Mouse (Mus musculus): Measurements from ENCODE around the gene Lsm14b.

Lsm14b gene

GRCm38 (mm10) chr2:180053001-180053400 is 28.2 kb downstream of the Lsm14b start:
- DNase-seq (ENCODE audit: low spot score in 2 of 2), result no peak

DNA sequence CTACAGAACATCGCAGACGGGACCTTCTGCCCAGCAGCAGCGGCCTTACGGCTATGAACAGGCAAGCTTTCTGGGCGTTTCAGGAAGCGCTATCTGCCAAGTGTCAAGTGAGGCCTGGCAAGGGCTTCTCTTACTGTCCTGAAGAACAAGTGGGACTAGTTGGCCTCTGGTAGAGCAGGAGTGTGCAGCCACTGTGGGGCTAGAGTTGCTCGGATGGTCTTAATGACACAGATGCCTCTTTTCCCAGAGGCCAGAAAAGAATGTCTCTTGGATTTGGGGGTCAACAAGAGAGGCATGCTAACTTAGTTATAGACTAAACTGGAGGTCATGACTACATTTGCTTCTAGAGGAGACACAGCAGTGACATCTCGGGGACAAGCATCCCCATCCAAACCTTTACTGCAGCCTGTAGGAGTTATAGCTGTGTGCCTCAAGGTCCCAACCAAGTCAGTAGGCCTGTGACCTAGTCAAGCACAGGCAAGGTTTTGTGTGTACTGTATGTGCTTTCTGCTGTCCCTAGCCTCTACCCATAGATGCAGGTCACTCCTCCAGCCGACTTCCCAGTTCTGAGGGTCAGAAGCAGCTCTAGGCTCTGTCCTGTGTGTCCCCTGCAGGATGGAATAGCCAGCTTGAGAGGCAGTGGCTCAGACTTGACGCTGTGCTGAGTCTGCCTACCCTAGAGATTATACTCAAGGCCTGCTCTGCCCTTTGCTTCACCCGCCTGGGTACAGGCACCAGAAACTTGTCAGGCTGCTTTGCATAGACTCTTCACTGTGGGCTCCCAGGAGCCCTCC is 38.7 kb downstream of the Lsm14b start:
- DNase-seq (ENCODE audit: low spot score in 2 of 2), result no peak

- DNase-seq (ENCODE audit: low spot score in 2 of 2), result no peak
Measured at GRCm38 (mm10) chr2:180069770-180070480, 45.1 kb downstream of the Lsm14b start.

GRCm38 (mm10) chr2:180070481-180071453 is 46.0 kb downstream of the Lsm14b start, which contains the start of gene Mtg2:
Gene Mtg2, plus strand, starts transcription at chr2:180070588.
- peak; percentile 87 to 90 for DNase-seq (ENCODE audit: low spot score in 2 of 2)

- DNase-seq (ENCODE audit: low spot score in 2 of 2), result no peak
Measured at GRCm38 (mm10) chr2:180071671-180072070, 46.9 kb downstream of the Lsm14b start.

DNA sequence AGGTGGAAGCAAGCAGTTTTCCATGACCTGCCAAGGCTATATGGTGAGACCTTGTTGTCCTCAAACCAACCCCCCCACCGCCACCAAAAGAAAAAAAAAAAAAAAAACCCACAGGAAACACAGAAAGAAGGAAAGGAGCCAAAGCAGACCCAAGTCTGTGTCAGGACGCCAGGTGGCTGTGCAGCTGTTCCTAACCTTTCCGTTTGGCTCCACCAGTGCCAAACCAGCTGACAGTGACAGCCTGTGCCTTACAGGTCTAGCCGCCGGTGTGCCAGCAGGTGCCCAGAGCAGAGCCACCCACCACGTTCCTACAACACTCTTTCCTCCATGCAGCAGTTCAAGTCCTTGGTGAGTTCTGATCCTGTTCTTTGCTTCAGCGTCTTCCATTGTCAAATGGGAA is 48.1 kb downstream of the Lsm14b start:
- no peak for DNase-seq (ENCODE audit: low spot score in 2 of 2)

- DNase-seq (ENCODE audit: low spot score in 2 of 2), result no peak
Measured at GRCm38 (mm10) chr2:180077622-180078021, 52.8 kb downstream of the Lsm14b start.

- DNase-seq (ENCODE audit: low spot score in 2 of 2), result no peak
Measured at GRCm38 (mm10) chr2:180080680-180081079, 55.9 kb downstream of the Lsm14b start.

GRCm38 (mm10) chr2:180083063-180083462 is 58.3 kb downstream of the Lsm14b start:
- no peak for DNase-seq (ENCODE audit: low spot score in 2 of 2)

DNA sequence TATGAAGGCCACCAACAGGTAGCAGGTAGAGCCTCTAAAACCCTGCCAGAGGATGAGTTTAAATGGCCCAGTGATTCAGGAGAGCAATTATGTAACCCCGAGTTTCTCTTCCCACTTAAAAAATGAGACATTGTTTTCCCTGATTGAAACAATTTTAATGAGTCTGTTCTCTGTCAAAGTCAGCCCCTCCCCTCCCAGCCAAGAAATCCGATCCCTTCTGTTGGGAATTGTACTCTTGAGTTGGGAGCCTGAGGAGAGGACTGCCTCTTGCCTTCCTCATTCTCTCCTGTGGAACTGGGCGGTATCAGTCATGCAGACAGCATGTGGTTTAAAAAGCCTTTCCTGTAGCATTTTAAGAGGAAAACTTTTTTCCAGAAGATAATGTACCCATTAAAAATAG is 59.8 kb downstream of the Lsm14b start:
- no peak for DNase-seq (ENCODE audit: low spot score in 2 of 2)
